Mouse (Mus musculus): ENCODE measurements around the gene Kdm2b.

The Kdm2b gene

DNA sequence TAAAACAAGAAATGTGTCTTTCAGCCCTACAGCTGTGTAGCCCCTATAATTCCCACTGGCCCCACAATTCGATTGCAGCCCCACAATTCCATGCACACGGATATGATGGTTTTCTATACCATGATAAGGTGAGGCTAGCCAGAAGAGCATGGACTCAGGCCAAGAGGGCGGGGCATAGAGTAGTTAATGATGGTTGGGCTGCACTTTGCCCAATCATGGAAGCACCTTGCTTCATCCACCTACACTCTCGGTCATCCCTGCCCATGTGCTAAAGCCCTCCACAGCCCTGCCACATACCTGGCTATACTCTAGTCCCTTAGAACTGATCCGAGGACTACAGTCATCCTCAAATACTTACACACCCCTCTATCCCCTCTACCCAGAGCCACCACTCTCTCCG is 61.9 kb downstream of the Kdm2b start:
- in situ Hi-C loops (cut with MboI, MseI): no loop called here

DNA sequence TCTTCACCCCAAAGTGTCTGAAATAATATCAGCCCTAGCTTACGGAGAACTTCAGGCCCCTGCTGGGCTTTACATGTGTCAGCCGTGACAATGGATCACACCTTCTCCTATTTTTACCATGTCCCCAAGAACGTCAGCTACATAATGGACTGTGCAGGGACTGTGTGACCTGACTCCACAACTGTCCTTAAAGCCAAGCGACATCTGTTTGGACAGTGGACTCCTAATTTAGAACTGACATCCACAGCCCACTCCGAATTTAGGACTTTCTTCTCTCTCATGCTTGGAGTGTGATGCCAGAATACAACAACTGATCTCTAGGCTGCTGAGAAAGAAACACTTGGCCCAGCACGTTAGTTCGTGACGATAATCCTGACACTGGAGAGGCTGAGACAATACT is 62.5 kb downstream of the Kdm2b start:
- in situ Hi-C loops (cut with MboI, MseI): no loop called here

DNA sequence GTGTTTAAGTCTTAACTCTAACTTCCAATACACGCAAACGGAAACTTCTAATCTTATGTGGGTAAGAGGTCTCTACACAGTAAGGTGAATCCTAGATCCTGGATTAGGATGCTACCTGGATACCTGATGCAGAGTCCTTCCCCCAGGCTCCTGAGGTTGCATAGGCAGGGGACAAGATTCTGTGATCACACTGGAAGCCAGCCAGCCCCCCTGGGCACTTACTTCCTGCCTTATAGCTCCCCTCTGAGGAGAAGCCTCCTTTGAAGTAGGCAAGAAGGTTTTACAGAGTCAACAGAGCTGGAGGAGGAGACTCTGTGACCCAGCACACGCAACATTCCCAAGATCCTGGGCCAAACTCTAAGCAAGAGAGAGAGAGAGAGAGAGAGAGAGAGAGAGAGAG is 63.3 kb downstream of the Kdm2b start:
- in situ Hi-C loops (cut with MboI, MseI): no loop called here

DNA sequence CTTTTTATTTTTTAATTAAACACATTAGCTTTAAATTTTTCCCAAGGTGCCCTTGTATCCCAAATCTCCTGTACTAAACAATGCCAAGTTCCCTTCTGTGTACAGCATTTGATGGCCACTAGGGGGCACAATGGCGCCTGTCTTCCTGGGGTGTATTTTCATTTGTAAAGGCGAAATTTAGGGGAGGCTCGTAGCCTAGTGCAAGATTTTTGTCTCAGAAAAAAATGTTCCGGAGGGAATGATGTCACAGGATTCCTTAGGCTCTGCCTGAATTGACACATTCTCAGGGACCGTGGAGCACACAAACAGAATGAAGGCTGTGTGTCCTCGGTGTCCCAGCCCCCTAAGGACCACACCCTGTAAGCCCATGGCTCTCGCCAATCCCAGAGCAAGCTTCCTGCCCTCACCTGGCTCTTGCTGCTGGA is 64.1 kb downstream of the Kdm2b start:
- in situ Hi-C loops (cut with MboI, MseI): no loop called here

DNA sequence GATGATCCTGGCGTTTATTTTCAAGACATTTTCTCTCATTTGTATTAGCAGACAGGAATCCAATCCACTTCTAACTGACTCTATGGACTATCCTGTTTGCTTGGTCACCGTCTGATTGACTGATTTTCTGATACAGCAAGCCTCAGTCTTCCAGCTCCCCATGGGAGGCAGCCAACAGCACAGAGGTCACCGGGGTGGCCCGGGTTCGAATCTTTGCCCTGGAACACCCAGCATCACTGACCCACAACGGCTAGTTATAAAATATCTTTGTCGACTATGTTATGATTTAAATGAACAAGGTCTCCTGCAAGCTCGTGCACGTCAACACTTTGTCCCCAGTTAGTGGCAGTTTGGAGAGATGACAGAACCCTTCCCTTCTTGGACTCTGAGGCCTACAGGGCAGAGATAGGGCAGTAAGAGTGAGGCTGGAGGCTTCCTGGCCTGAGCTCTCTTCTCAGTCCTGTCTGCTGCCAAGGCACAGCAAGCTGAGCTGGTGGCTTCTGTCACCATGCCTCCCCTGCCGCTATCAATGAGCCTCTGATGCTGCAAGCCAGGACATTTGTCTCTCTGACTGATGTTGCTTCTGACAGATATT is 65.7 kb downstream of the Kdm2b start:
- in situ Hi-C loops (cut with MboI, MseI): no loop called here

DNA sequence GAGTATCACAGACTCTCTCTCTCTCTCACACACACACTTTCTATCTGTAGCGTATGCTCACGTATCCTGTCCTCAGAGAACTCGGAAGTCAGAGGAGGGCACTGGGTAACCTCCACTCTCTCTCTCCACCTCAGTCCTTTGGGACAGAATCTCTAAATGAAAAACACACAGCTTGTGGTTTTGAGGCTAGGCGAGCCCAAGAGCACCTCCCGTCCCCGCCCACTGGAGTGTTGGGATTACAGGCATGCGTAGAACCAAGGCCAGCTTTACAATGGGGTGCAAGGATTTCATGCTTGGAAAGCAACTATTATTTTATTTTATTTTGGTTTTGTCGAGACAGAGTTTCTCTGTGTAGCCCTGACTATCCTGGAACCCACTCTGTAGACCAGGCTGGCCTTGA is 67.7 kb downstream of the Kdm2b start:
- in situ Hi-C loops (cut with MboI, MseI): no loop called here

DNA sequence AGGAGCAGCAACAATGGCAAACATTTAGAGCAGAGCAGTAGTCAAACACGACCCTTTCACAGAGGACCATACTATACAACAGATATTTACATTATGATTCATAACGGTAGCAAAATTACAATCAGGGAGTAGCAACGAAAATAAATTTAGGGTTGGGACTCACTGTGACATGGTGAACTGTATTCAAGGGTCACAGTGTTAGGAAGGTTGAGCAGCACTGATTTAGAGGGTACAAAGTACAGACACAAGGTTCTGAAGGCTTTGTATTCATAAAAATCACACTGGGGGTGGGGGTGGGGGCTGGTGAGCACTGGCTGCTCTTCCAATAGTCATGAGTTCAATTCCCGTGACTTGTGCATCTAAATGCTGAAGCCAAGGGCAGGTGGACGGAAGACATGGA is 69.1 kb downstream of the Kdm2b start:
- in situ Hi-C loops (cut with MboI, MseI): no loop called here

DNA sequence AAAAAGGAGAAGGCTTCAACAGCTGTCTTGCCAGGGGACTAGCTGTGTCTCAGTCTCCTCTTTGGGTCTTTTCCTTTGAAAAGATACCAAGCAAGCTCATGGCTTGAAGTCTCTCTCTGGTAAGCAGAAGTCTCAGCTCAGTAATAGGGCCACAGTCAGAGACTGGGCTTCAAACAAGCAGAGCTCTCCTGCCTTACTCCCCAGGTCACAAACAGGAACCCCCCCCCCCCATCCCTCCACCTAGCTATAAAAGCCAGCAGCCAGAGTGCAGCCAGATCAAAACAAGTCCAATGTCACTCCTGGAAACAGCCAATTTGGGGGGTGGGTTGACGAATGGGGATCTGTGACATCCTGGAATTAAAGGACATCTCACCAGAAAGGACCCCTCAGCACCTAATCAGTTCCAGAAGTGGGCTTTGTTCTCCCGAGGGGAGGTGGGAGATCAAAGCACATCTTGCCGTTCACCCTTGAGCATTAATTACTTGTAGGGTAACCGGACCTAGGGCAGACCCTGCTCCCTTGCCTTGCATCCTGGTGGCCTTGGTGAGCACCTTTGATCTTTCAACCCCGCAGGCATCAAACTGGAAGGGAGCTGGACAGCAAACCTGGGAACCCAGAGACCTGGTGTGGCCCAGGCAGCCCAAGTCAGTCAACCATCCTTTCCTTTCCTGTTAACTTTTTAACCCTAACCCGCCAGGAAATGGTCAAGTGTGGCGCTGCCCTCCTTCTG is 71.5 kb downstream of the Kdm2b start:
- in situ Hi-C loops (cut with MboI, MseI): no loop called here

DNA sequence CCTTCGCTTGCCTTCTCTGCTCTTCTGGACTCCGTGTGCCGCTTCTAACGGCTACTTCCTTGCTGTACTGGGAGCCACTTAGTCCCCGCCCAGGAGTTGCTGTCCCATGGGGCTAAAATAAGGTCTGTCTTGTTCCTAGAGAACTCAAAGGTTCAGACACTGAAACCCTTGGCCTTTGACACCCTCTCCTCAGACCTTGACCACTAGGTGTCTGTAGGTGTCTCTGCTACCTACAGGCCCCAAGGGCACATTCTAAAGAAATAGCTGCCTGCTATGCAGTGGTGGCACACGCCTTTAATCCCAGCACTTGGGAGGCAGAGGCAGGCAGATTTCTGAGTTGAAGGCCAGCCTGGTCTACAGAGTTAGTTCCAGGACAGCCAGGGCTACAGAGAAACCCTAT is 73.5 kb downstream of the Kdm2b start:
- in situ Hi-C loops (cut with MboI, MseI): no loop called here

DNA sequence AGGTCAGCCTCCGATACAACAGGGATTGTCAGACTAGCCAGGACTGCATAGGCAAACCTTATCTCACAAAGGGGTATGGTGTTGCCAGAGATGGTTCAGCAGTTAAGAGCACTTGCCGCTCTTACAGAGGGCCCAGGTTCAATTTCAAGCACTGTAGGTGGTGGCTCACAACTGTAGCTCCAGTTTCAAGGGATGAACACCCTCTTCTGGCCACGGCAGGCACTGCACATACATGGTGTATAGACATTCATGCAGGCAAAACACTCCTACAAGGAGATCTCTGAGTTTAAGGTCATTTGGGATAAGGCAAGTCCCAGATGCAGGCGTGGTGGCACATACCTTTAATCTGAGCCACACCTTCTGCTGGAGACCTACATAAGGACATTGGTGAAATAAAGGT is 76.8 kb downstream of the Kdm2b start:
- in situ Hi-C loops (cut with MboI, MseI): no loop called here

DNA sequence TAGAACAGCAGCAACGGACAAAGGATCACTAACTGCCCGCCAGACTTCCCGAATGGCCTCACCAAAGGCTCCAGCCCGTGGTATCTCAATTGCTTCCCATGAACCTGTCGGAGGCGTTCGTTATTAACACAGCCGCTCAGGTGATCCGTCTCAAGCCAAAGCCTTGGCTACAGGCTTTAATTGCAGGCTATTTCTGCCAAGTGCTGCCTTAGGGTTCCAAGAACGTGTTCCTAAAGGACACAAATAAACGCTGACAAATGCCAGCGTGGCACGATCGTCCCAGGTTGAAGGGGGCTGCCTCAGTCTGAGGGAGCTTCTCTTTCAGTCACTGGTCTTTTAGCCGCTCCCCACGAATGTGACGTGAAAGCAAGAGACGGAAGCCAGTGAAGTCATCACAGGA is 80.1 kb downstream of the Kdm2b start:
- in situ Hi-C loops (cut with MboI, MseI): no loop called here

DNA sequence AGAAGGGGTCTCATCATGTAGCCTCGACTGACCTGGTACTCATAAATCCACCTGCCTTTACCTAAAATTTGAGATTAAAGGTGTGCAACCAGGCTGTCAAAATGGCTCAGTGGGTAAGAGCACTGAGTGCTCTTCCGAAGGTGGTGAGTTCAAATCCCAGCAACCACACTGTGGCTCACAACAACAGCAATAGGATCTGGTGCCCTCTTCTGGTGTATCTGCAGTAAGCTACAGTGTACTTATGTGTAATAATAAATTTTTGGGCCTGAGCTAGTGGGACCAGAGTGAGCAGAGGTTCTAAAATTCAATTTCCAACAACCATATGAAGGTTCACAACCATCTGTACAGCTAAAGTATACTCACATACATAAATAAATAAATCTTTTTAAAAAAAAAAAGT is 81.6 kb downstream of the Kdm2b start:
- in situ Hi-C loops (cut with MboI, MseI): no loop called here

DNA sequence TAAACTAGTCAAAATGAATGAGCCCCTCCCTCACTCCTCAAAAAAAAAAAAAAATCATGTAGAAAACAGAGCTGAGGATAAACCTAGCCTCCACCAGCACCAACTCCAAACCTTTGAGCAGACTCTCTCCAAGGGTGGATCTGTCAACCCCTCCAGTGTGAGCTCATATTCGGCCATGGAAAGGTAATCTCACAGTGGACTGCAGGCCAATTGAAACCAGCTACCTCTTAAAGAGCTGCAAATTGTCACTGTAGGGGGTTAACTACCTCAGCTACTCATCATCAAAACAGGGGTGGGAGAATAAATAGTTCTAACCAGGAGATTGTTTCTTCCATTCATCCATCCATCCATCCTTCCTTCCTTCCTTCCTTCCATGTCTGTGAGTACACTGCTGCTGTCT is 82.4 kb downstream of the Kdm2b start:
- in situ Hi-C loops (cut with MboI, MseI): no loop called here

DNA sequence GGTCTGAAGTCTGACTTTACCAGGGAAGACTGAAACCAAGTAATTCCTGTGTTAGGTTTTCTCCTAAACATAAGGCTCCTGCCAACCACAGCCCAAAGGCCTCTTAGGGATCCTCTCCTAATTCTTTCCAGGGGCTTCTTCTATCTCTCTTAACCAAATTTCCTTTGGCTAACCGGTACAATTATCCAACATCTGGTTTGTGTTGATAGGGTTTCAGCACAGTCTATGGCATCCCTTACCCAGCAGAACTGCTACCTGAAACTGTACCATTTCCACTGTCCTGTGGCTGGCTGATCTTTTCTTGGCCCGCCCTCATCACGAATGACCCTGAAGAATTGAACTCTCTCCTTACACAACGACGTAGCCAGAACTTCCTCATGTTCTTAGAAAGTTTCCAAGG is 86.5 kb downstream of the Kdm2b start:
- in situ Hi-C loops (cut with MboI, MseI): no loop called here

DNA sequence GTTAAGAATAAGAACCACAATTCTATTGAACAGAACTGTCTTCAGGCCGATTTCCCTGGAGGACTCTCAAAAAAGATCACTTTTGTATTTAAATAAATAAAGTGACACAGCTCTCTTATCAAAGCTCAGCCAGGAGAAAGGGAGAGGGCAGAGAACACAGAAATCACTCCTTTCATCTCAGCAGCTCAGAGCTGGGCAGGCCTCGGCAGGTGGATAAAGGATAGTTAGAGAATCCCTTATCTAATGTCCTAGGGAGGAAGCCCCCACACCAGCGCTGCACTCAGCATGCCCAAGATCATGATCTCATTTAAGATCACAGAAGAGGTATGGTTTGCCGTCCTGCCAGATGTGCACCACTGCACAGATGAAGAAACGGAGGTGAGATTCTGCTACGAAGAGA is 87.4 kb downstream of the Kdm2b start:
- in situ Hi-C loops (cut with MboI, MseI): no loop called here

DNA sequence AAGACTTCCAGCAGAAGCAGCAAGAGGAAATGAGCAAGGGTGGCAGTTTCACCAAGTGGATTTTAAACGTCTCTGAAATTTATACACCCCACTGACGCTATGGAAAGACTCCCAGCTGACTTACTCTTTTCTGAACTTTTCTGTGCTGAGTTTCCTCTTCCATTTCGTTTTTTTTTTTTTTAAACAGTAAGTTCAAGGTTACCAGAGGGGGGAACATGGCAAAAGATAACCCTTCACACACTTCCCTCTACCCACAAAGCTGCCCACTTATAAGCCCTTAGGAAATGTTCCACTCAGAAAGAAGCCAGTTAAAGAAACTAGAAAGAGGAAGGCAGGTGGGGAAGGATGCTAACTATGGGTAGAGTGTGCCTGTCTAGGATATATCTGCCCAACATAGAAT is 88.0 kb downstream of the Kdm2b start:
- in situ Hi-C loops (cut with MboI, MseI): no loop called here

DNA sequence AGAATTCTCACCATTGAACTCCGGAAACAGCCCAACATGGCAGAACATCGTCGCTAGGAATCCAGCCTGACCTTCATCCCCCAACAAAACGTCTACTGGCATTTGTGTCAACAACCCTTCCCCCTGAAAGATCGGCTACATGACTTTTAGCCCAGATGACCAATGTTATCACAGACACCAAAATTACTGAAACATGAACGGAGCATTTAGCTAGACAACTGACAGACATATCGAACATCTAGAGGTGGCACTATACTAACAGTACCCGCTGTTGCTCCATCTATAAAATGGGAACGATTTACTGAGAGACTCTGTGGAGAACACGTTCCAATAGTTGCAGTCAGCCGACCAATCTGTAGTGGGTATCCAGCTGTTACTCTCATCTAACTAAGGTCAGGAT is 88.4 kb downstream of the Kdm2b start:
- in situ Hi-C loops (cut with MboI, MseI): no loop called here

DNA sequence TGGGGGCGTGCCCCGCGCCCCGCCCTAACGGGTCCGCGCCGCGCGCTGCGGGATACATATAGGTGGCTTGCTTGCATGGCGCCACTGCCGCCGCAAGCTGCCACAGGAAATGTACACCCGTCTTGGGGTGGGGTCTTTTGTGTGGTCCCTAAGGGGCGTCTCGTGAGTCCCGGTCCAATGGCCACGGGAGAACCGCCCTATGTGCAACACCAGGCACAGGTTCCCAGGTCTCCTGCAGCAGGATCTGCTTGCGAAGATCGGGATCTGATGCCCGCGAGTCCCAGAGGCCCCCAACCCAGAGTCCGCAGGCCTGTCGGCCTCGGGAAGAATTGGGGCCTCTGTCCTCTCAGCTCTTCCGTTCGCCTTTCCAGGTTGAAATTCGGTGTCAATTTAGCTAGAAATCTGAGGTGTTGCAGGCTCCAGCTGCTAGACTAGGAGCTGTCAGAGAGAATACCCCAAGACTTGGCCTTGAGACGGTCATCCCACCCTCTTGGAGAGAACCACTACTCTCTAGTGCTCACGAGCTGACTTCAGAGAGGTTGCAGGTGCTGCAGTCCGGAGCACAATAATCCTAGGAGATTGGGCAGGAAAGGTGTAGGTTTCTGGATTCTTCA is 89.0 kb downstream of the Kdm2b start:
- in situ Hi-C loops (cut with MboI, MseI): no loop called here

DNA sequence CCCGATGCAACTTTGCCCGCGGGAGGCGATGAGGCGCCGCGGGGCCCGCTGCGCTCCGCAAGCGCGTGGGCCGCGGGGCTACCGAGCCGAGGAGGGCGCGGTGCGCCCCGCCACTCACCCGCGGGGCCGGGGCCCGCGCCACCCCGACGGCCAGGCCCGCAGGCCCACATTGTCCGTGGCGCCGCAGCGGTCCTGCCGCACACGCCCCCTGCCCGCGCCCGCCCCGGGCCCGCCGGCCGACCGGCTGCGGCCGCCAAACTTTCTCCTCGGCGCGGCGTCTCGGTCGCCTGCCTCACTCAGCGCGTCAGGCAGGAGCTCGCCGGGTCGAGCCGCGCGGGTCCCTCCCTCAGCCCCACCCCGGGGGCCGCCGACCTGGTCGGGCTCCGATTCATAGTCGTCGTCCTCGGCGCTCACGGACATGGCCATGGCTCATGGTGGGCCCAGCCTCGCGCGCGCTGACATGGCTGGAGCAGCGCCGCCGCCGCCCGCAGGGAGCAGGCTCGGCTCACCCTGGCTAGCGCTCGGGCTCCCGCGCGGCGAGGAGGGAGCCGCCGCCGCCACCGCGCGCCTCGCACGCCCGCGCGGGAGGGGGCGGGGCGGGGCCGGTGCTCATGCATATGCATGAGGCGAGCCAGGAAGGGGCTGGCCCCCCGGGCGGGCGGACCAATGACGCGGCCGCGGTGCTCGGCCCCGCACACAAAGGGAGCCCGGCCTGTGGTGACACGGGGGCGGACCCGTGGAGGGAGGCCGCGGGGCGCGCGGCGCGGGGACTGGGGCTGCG is 89.7 kb downstream of the Kdm2b start:
- in situ Hi-C loops (cut with MboI, MseI): no loop called here

DNA sequence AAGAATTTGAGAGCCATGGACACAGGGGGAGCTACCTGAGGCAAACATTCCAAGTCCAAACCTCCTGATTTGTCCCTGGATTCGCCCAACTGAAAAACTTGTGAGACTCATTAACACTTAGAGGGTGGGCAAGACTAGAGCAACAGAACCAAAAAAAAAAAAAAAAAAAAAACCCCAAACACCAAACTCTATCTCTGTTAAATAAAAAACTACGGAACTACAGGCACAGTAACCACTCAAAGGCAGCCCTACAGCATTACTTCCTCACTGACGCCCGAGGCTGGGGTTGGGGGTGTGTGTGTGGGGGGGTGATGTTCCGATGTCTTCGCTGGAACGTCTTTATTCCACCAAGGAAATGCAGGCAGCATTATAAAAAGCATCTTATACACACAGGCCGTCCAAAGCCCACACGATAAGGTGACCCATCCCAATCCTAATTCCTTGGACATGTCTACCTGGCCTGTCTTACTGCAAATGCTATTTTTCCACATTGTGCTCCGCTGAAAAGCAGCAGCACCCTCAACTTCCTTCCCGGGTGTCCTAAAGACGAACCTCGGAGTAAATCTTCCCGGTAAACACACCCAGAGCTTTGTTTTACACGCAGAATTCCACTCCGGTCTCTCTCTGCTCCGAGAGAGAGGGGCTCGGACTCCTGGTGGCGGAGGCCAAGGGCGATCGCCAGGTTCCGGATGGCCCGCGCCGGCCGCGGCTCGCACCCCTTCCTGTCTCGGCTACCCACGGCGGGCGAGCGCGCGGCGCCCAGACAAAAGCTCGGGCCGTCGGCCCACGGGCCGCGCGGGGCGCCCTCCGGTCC is 90.5 kb downstream of the Kdm2b start:
- in situ Hi-C loops (cut with MboI, MseI): no loop called here

DNA sequence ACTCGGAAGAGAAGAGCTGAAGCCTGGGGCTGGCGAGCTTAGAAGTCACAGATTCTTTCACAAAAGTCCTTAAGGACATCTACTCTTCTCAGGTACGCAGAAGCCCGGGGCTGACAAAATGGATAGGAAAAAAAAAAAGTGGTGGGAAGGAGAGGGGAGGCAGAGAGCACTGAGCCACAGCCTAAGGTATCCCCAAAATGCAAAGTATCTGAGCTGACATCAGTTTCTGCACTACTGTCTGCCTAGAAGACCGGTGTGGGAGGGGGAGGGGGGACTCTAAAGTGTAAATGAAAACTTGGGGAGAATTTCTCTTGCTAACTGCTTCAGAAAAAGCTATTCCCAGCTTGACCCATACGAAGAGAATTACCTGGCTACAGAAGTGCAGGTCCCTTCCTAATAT is 91.5 kb downstream of the Kdm2b start:
- in situ Hi-C loops (cut with MboI, MseI): no loop called here

DNA sequence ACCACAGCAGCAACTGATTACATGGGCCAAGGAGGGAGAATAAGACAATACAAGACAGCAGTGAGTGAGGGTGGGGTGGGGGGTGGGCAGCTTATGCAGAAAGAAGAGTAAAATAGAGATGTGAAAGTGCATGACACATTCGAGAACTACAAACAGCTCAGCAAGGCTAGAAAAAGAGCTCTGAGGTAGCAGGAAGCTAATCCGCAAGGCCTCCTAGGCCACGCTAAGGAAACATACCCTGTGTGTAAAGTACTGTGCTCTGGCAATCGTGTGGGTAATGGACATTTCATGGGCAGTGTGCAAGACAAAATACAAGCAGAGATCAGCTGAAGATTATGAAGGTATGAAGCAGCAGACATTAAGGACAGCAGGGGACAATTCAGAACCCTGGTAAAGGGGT is 94.8 kb downstream of the Kdm2b start:
- in situ Hi-C loops (cut with MboI, MseI): no loop called here

Measured in regulatory T cell (primary cell).